Mouse (Mus musculus): Measurements from ENCODE around the gene Zmiz1.

Zmiz1 gene

DNA sequence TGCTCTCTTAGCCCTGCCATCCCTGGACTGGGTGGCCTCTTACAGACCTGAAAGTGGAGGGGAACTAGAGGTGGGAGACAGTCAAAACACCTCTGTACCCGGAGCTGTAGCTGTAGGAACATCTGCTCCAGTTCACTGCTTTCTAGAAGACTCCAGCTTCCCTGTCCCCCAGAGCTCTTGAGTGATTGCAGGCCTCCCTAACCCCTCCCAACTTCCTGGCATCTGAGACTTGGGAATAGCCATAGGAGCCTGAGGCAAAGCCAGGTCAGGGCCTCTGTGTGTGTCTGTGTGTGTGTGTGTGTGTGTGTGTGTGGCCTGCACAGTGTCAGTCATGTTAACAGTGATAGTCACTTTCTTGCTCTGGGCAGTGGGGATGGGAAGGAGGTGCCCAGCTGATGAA is 102.7 kb downstream of the Zmiz1 start:
- DNase-seq (ENCODE audit: low read depth): no peak

DNA sequence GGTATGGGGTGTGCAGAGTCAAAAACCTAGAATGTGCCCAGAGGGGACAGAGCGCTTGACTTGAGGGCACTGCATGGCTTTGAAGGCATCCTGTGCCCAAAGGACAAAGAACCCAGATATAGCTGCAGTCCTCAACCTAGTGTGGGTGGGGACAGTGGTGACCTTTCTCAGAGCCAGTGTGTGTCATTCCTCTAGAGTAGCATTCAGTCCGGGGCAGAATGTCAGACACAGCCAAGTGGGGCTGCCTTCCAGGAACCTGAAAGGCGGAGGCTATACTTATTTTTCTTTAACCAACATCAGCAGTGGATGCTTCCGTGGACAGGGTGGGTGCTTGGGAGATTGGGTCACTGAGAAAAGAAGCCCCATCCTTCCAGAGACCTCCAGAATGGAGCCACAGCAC is 103.5 kb downstream of the Zmiz1 start:
- DNase-seq (ENCODE audit: low read depth): no peak

DNA sequence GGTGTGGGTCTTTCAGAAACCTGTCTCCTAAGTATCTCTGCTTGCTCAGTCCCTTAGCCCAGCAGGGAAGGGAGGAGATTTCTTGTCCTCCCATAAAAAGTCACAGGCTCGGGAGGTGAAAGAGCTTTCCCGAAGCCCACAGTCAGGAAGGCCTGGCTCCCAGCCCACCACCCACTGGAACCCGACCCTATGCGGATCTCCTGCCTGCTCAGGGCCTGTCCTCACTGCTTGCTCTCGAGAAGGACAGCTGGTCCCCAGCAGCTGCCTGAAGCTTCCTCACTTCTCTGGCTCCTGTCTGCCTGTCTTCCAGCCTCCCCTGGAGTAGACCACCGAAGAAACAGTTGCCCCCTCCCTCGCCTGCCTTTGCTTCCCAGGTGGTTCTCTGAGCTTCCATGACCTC is 103.9 kb downstream of the Zmiz1 start:
- DNase-seq (ENCODE audit: low read depth): no peak

- no peak for DNase-seq (ENCODE audit: low read depth)
Observed at GRCm38 (mm10) chr14:25564577-25564976, 105.6 kb downstream of the Zmiz1 start.

DNA sequence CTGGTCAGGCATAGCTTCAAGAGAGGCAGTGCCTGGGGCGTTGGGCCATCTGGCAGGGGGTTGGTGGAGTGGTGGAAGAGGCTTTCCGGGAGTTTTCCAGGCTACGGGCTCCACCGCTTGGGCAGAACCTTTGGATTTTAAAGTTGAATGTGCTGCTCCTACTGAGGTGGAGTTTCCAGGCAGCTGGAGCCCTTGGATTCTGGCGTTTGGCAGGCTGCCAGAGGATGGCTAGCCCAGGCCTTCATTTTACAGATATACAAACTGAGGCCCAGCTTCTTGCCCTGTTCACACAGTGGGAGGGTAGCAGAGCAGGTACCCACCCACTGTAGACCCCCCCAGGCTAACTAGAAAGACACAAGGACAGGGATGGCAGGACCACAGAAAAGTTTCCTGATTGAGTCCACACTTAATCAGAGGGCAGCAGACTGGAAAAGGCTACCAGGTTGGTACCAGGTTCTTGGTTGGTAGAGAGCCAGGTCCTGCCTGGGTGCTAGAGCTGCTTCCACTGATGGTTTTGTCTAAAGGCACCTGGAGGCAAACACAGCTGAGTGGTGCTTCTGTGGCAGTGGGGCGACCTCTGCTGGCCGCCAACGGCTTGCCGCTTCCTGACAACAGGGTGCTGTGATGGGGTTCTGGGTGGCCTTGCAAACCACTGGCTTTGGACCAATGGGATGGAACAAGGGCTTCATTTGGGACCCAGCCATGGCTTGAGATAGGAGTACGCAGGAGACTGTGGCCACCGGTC is 106.5 kb downstream of the Zmiz1 start:
- peak; percentile 88 for DNase-seq (ENCODE audit: low read depth)

- DNase-seq (ENCODE audit: low read depth): peak; percentile 81
Observed at GRCm38 (mm10) chr14:25567245-25567644, 108.3 kb downstream of the Zmiz1 start.

GRCm38 (mm10) chr14:25567837-25568236 is 108.9 kb downstream of the Zmiz1 start:
- no peak for DNase-seq (ENCODE audit: low read depth)

DNA sequence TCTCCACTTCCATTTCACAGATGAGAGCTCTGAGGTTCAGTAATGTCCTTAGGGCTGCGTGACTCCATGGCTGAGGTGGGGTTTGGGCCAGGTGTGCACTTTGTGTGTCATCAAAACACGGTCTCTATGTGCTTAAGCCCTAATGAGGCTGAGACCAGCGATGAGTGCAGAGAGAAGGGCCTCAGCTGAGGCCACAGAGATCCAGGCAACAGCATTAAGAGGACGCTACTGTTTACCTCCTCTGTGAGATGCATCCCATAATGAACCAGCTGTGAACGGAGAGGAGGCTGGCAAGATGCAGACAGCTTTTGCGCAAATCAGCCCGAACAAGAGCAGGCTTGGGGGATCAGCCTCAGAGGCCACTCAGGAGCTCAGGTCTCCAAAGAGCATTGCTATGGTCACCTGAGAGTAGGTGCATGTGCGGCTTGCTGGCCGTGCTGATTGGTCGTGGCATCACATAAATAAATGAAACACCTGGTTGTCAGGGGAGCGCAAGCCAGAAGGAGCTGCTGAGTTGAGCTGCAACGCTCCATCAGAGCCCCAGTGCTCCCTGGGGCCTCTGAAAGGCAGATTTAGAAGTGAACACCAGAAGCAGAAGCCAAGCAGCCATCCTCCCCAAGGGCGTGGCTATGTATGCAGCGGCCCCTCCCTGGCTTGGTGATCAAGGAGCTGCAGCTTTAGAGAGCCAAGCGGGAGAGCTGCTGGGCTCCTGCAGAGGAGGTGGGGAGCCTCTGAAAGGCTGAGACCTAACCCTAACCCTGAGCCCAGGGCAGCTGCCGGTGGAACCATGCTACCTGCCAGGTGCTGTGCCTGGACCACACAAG is 115.3 kb downstream of the Zmiz1 start:
- no peak for DNase-seq (ENCODE audit: low read depth)

DNA sequence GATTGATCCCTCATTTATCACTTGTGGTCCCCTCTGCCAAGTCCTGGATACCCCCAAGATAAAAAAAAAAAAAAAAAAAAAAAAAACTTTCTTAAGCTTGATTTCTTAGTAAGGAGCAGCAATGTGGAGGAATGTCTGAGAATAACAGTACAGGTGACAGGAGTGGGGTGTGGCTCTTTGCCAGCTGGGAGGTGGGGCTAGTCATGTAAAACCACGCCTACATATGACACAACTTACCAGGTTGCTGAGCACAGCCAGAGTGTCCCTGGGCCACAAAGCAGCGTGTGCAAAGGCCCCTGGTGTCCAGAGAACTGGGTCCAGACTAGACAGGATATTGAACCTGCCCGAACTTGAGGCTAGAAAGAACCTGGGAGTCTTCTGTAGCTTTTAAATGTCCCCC is 117.7 kb downstream of the Zmiz1 start:
- DNase-seq (ENCODE audit: low read depth): no peak

DNA sequence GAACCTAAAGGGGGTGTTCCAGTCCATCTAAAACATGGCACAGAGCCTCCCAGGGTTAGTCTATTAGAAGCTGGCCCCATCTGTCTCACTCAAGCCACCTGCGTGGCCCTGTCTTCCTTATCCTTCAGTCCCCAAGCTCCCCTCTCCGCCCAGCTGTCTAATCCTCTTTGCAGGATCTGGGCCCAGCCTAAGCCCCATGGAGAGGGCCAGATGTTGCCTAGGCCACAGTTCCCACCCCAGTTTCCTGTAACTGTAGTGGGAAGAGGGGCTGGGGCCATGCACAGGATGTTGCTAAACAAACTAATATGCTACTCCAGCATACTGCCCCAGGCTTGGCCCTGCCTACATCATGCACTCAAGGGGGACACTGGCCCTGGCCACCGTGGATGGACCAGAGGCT is 118.4 kb downstream of the Zmiz1 start:
- DNase-seq (ENCODE audit: low read depth): no peak

DNA sequence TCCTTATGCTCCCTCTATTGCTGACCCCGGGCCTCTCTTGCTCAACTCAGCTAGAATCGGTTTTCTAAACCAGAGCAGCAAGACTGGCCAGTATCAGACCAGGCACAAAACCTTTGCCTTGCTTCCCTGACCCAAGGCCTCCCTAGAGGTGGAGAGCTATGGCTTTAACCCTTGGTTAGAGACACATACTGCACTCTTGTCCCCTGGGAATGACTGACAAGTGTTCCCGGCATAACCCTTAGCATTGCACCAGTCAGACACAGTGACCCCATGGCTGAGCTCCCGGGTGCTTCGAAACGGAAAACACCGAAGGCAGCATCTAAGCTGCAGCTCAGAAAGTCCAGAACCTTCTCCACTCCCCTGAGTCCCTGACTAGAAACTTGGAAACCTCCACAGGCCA is 120.6 kb downstream of the Zmiz1 start:
- no peak for DNase-seq (ENCODE audit: low read depth)

DNA sequence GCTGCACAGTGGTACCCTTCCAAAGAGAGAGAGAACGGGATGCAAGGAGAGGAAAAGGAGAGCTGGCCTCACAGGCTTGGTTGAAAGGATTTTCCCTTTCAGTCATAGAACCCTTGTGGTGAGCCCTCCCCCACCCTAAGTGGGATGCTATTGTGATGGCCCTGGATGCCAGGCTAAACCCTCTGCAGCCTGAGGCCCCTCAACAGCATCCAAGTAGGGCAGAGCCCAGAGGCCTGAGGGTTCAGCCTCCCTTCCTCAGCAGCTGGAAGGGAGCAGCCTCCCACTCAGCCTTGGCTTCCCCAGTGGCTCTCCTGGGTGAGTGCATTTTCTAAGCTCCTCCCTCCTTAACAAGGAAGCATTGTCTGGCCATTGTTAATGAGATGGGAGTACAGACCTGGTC is 121.4 kb downstream of the Zmiz1 start:
- no peak for DNase-seq (ENCODE audit: low read depth)

DNA sequence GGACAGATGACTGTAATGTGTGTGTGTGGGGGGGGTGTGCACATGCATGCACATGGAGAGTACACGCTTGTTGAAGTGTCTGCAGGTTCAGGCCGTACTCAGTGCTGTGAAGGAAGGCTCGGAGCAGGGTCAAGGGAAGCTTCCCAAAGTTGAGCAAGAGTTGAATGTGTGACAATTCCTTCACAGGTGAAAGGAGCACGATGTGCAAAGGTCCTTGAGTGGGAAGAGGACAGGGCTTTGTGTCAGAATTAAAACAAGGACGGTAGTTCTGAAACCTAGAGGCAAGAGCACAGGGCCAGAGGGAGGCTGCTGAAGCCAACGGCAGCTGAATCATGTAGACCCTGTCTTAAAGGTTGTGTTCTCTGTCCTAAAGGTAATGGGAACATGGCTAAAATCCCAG is 123.6 kb downstream of the Zmiz1 start:
- DNase-seq (ENCODE audit: low read depth): no peak

GRCm38 (mm10) chr14:25583899-25584298 is 124.9 kb downstream of the Zmiz1 start:
- DNase-seq (ENCODE audit: low read depth): no peak

DNA sequence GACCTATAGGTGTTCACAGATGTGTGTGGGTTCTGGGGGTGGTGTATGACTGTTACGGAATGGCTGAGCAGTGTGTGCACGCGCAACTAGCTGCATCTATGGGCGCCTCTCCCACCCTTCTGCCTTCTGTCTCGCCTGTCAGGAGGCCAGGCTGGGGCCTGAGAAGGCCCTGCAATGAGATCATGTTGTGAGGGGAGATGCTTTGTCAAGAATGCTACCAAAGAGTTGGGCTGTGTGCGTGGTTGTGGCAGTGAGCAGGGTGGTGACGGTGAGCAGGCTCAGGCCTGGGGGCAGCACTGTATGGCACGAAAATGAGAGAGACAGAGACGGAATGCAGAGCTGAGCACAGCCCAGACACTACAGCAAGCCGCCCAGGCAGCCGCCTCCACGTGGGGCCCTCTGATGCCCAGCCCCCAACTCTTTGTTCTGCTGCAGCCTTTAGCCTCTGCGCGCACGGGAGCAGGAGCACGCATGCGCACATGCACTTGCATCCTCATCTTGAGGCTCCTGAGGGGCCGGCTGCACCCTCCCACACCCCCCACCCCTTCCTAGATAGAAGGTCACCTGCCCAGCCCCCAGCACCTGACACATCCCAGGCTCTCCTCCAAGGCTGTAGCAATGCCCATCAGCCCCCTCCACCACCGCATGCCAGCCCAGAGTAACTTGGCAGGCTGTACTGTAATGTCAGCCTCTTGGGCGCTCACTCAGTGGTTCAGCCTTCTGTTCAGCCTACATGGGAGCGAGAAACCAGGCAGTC is 126.7 kb downstream of the Zmiz1 start:
- no peak for DNase-seq (ENCODE audit: low read depth)

DNA sequence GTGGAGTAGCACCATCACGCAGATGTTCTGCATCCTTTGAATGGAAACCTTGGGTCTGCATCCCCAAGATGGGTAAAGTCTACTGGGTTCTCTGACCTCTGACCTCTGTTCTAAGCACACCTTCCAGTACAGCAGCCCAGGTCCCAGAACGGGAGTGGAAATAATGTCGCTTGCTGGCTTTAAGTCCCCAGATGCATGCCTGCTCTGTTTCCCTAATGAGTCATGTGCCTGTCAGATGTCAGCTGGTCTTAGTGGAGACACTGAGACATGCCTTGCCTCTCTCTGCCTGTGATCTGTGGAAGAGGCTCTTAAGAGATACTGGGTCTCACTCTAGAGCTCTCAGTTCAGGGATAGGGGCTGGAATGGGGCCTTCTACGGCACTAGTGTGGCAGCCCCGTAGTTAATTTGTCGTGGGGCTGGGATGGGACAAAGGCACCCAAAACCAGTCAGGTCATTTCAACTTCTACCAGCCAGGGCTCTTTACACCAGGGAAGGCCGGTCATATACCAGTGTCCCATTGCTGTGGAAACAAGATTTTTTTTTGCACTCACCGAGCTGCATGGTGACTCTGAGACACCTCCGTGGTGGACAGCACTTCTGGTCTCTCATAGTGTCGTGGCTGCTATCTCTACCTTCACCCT is 128.0 kb downstream of the Zmiz1 start:
- no peak for DNase-seq (ENCODE audit: low read depth)

DNA sequence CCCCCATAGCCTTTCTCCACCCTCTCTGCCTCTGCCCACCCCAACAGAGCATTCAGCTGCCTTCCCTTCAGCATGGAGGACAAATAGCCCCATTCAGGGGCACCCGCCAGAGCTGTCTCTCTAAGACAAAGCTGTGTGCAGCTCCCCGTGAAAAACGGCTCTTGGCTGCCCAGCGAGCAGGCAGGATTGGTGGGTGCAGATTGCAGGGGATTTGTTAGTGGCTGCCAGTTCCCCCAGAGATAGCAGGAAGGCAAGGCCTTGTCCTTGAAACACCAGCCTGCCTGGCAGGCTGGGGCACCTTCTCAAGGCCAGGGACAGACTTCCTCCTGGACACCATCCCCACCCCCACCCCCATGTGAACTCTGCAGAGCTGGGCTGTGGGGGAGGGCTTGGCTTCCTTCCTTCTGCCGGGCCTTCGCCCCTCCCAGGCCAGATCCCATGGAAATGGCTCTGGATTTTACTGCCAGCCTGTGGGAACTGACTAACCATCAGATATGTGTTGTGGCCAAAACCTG is 128.6 kb downstream of the Zmiz1 start:
- no peak for DNase-seq (ENCODE audit: low read depth)

GRCm38 (mm10) chr14:25588156-25588555 is 129.2 kb downstream of the Zmiz1 start:
- no peak for DNase-seq (ENCODE audit: low read depth)

- no peak for DNase-seq (ENCODE audit: low read depth)
Observed at GRCm38 (mm10) chr14:25588946-25589937, 130.3 kb downstream of the Zmiz1 start.

GRCm38 (mm10) chr14:25591000-25591399 is 132.0 kb downstream of the Zmiz1 start:
- DNase-seq (ENCODE audit: low read depth): no peak

DNA sequence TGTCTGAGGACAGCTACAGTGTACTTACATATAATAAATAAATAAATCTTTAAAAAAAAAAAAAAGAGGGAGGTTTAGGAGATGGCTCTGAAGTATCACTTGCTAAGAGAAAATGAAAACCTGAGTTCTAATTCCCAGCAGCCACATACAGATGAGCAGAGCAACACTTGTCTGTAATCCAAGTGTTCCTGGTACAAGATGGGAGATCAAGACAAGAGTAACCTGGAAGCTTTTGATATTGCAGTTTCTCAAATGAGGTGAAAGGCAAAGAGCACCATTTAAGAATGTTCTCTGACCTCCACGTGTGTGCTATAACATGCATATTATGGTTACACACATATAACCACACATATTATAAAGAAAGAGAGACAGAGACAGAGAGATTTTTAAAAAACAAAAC is 132.4 kb downstream of the Zmiz1 start:
- DNase-seq (ENCODE audit: low read depth): no peak
